Mouse (Mus musculus): Measurements from ENCODE around the gene Aip. TPM values are rescaled to one million over a fixed set of nuclear protein-coding genes. Genes with fewer than 3 reads are reported as not detected.

The Aip gene
- polyA plus RNA-seq, 1 experiment: 53.5 TPM

DNA sequence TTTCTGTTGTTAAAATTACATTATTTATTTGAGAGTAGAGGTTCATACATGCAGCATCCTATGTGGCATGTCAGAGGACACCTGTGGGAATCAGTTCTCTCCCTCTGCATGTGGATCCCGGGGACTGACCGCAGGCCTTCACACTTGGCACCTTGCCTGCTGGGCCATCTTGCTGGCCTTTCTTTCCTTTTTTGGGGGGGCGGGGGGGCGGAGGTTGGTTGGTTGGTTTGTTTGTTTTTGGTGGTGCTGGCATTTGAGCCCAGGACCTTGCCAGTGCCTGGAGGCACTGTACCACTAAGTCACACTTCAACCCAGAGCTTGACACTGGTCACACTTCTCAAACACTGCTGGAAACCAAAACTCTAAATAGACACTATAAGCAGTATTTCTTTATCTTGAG lies 8.7 kb upstream of the Aip start:
- Histone ChIP-seq H3K27ac (ENCODE audit: control insufficient read depth, insufficient read depth, low read depth, low read length, poor library complexity) (no peak overlapping the region), H3K4me3 (replicated peaks; ENCODE audit: control insufficient read depth, low read depth, low read length) (no peak overlapping the region), H3K4me1 (ENCODE audit: control insufficient read depth, insufficient read depth, low read length) (no peaks in the 10 kb centered on the region; the same call in none of the 2 replicates)
- WGBS: 88% methylated on average over 4 of the region's 4 CpGs
- TF ChIP-seq POLR2A (IDR thresholded peaks at IDR 0.05; ENCODE audit: borderline replicate concordance, control insufficient read depth, low read depth, low read length) (no peak), CTCF (IDR thresholded peaks at IDR 0.05; ENCODE audit: control insufficient read depth, insufficient read depth, low read length) (no peak)

DNA sequence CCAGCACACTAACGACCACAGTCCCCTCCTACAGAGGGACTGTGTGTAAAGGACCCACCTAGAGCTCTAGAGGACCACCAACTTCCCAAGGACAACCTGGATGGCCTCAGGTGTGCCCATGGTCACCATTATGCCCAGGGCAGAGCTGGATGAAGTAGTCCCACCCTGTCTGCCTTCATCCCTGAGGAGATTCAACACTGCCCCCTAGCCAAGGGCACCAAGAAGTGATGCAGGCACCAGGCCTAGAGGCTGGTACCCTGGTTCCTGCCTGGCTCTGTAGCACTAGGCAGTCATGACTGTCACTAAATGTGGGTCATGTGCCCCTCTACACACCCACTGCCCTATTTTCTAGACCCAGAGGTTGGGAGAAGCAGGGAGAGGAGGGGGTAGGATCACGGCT lies 6.1 kb upstream of the Aip start:
- H3K27ac ChIP-seq (ENCODE audit: control insufficient read depth, insufficient read depth, low read depth, low read length, poor library complexity): peak overlapping the region; percentile 47
- TF ChIP-seq POLR2A (IDR thresholded peaks at IDR 0.05; ENCODE audit: borderline replicate concordance, control insufficient read depth, low read depth, low read length) (no peak), CTCF (IDR thresholded peaks at IDR 0.05; ENCODE audit: control insufficient read depth, insufficient read depth, low read length) (peak; percentile 47; the same call in 1 of the 2 replicates)
- no peak overlapping the region for H3K4me3 ChIP-seq (replicated peaks; ENCODE audit: control insufficient read depth, low read depth, low read length)
- WGBS: 93% methylated on average over 2 of the region's 2 CpGs
- H3K4me1 ChIP-seq (ENCODE audit: control insufficient read depth, insufficient read depth, low read length): peaks cover 3% of the 10 kb centered on the region; the same call in 1 of the 2 replicates

DNA sequence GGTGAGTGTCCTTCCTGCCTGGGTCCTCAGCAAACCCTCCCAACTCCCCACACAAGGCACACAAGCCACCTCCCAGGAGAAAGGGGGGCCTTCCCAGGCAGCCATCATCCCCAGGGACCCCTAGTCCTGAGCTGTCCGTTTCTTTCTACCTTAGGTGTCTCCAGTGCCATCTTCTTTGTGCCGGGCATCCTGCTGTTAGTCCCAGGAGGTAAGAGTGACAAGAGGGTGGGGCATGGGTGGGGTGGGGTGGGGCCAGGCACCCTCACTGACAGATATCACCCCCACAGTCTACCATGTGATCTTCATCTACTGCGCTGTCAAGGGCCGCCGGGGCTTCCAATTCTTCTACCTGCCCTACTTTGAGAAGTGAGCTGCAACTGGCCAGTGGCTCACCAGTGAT lies 5.4 kb upstream of the Aip start:
- Histone ChIP-seq H3K4me1 (ENCODE audit: control insufficient read depth, insufficient read depth, low read length) (peaks cover 4% of the 10 kb centered on the region; the same call in 1 of the 2 replicates), H3K27ac (ENCODE audit: control insufficient read depth, insufficient read depth, low read depth, low read length, poor library complexity) (peak overlapping the region; percentile 57), H3K4me3 (replicated peaks; ENCODE audit: control insufficient read depth, low read depth, low read length) (peak overlapping the region; percentile 69)
- TF ChIP-seq POLR2A (IDR thresholded peaks at IDR 0.05; ENCODE audit: borderline replicate concordance, control insufficient read depth, low read depth, low read length) (peak; percentile 39; the same call in 1 of the 2 replicates), CTCF (IDR thresholded peaks at IDR 0.05; ENCODE audit: control insufficient read depth, insufficient read depth, low read length) (no peak)
- WGBS: 53% methylated on average over 5 of the region's 5 CpGs

DNA sequence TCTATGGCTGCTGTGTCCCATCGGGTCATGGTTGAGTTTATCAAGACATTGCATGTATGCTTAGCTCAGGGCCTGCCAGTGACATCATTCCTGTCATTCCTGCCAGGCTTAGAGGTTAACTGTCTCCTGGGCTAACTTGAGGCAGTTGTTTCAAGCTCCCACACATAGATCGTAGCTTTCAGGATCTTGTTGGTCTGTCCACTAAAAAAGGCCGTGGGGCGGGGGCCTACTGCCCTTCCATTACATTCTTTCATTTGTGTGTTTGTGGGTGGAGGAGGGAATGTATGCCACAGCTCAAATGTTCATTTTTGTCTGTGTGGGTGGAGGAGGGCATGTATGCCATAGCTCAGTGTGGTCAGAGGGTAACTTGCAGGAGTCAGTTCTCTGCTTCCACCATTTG lies 4.4 kb upstream of the Aip start:
- WGBS: 78% methylated on average over 4 of the region's 4 CpGs
- H3K4me3 ChIP-seq (replicated peaks; ENCODE audit: control insufficient read depth, low read depth, low read length): peak overlapping the region; percentile 35
- TF ChIP-seq CTCF (IDR thresholded peaks at IDR 0.05; ENCODE audit: control insufficient read depth, insufficient read depth, low read length) (no peak), POLR2A (IDR thresholded peaks at IDR 0.05; ENCODE audit: borderline replicate concordance, control insufficient read depth, low read depth, low read length) (no peak)
- peaks cover 4% of the 10 kb centered on the region; the same call in 1 of the 2 replicates for H3K4me1 ChIP-seq (ENCODE audit: control insufficient read depth, insufficient read depth, low read length)
- H3K27ac ChIP-seq (ENCODE audit: control insufficient read depth, insufficient read depth, low read depth, low read length, poor library complexity): peak overlapping the region; percentile 40

DNA sequence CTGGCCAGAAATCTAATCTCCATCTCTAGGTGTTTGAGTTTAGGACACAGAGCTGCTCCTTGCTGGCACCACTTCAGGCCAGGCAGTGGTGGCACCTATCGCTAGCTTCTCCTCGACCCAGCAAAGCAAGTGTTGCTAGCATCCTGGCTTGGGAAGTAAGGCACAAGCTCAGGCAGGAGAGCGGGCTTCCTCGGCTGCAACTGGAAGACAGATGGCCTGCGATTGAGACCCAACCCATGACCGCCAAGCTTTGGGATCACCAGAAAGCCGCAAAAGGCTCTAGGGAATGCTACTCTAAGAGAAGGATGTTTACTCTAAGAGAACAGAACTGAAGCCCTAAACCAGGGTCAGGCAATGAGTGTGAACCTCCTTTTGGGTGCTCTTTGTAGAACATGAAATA lies 3.8 kb upstream of the Aip start:
- Histone ChIP-seq H3K27ac (ENCODE audit: control insufficient read depth, insufficient read depth, low read depth, low read length, poor library complexity) (peak overlapping the region; percentile 40; the same call in 1 of the 2 replicates), H3K4me1 (ENCODE audit: control insufficient read depth, insufficient read depth, low read length) (peaks cover 4% of the 10 kb centered on the region; the same call in 1 of the 2 replicates), H3K4me3 (replicated peaks; ENCODE audit: control insufficient read depth, low read depth, low read length) (no peak overlapping the region)
- 96% methylated on average over 7 of the region's 7 CpGs for WGBS
- TF ChIP-seq CTCF (IDR thresholded peaks at IDR 0.05; ENCODE audit: control insufficient read depth, insufficient read depth, low read length) (no peak), POLR2A (IDR thresholded peaks at IDR 0.05; ENCODE audit: borderline replicate concordance, control insufficient read depth, low read depth, low read length) (no peak)

DNA sequence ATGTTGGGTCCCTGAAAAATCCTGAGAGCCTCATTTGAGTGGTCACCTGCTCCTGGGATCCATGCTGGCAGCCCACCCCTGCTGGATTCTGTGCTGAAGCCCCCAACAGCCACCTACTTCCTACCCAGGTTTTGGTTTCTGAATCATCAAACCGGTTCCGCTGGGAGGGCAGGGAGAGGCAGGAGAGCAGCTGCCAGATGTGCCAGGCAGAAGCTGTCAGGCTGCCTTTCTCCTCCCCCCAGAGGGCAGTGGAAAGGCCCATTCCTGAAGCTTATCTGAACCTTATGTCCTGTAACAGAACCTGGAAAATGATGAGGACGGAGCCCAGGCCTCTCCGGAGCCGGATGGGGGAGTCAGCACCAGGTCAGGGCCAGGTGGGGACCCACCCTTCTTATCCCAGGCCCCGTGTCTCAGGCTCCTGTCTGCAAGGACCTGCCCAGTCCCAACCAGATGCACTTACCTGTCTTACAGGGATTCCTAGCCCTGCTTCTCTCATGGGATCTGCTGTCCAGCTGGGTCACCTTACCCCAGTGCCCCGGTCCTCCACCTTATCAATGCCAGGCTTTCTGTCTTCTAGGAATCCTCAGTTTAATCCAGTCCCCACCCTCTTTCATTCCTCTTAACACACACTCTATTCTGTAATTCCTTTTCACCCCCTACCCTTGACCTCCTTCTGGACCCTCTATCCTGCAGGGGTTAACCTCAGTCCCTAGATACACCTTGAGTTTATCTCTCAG lies 1.3 kb upstream of the Aip start:
- peak overlapping the region; percentile 40; the same call in 1 of the 2 replicates for H3K27ac ChIP-seq (ENCODE audit: control insufficient read depth, insufficient read depth, low read depth, low read length, poor library complexity)
- no peak for TF ChIP-seq POLR2A (IDR thresholded peaks at IDR 0.05; ENCODE audit: borderline replicate concordance, control insufficient read depth, low read depth, low read length)
- TF ChIP-seq CTCF (IDR thresholded peaks at IDR 0.05; ENCODE audit: control insufficient read depth, insufficient read depth, low read length): no peak
- WGBS: 66% methylated on average over 7 of the region's 7 CpGs
- peak overlapping the region; percentile 83 for H3K4me3 ChIP-seq (replicated peaks; ENCODE audit: control insufficient read depth, low read depth, low read length)
- H3K4me1 ChIP-seq (ENCODE audit: control insufficient read depth, insufficient read depth, low read length): peaks cover 8% of the 10 kb centered on the region

DNA sequence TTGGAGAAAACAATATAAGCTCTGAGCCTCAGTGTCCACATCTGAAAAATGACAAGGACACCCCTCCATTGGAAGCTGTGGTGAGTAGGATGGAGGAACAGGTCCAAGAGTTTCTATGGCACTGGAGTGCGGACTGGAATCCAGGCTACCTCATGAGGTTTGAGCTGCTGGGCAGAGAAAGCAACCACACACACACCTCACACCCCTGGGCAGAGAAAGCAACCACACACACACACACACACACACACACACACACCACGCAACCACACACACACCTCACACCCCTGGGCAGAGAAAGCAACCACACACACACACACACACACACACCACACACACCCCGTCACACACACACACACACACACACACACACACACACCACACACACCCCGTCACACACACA lies 390 bp downstream of the Aip start:
- peak overlapping the region; percentile 63 for H3K27ac ChIP-seq (ENCODE audit: control insufficient read depth, insufficient read depth, low read depth, low read length, poor library complexity)
- H3K4me1 ChIP-seq (ENCODE audit: control insufficient read depth, insufficient read depth, low read length): peaks cover 11% of the 10 kb centered on the region
- WGBS: 17% methylated on average over 4 of the region's 4 CpGs
- peak overlapping the region; percentile 31 for H3K4me3 ChIP-seq (replicated peaks; ENCODE audit: control insufficient read depth, low read depth, low read length)

DNA sequence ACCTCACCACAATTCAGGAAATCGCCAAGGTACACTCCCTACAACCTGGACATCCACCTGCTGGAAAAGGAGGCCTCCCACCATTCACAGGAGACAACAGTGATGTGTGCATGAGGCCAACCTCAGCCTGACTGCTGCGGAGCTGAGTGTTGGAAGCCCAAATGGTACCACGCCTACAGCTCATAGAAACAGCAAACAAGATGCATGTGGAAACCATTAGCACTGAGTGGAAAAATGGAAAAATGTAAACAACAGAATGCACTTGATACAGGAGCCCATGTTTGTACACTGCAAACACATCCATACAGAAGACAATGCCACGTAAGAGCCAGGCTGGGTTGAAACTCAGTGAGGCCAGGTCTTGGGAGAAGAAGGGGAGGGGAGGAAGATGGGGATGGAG lies 1.2 kb downstream of the Aip start:
- TF ChIP-seq CTCF (IDR thresholded peaks at IDR 0.05; ENCODE audit: control insufficient read depth, insufficient read depth, low read length): no peak
- TF ChIP-seq POLR2A (IDR thresholded peaks at IDR 0.05; ENCODE audit: borderline replicate concordance, control insufficient read depth, low read depth, low read length): no peak
- Histone ChIP-seq H3K4me3 (replicated peaks; ENCODE audit: control insufficient read depth, low read depth, low read length) (no peak overlapping the region), H3K4me1 (ENCODE audit: control insufficient read depth, insufficient read depth, low read length) (peaks cover 11% of the 10 kb centered on the region), H3K27ac (ENCODE audit: control insufficient read depth, insufficient read depth, low read depth, low read length, poor library complexity) (no peak overlapping the region)
- 80% methylated on average over 4 of the region's 4 CpGs for WGBS
